Mouse (Mus musculus): ENCODE data around the gene Tnrc18.

GRCm38 (mm10) chr5:142822286-142823095 is 5.0 kb upstream of the Tnrc18 start:
- TF ChIP-seq TAL1 (IDR thresholded peaks at IDR 0.05; ENCODE audit: low read length) (no peak), GATA1 (IDR thresholded peaks at IDR 0.05; ENCODE audit: low read length) (no peak)

All from erythroblast, embryonic 14.5 days (primary cell).